Mouse (Mus musculus): ENCODE measurements around the gene Arhgap6. TPM values are rescaled to one million over a fixed set of nuclear protein-coding genes. Genes with fewer than 3 reads are reported as not detected.

Gene Arhgap6
- polyA plus RNA-seq, 1 experiment from 2014 or later: 5.0 TPM

GRCm38 (mm10) chrX:169081609-169082008 lies 286.7 kb downstream of the Arhgap6 start:
- Histone ChIP-seq H3K27me3 (ENCODE audit: control insufficient read depth, insufficient read depth, low read length) (no peaks in the 10 kb centered on the region), H3K9me3 (ENCODE audit: control insufficient read depth, low read length) (no peaks in the 10 kb centered on the region), H3K4me2 (ENCODE audit: low read depth, low read length) (no peak overlapping the region), H3K36me3 (ENCODE audit: control insufficient read depth, insufficient read depth, low read length) (no peaks in the 10 kb centered on the region), H3K9ac (replicated peaks; ENCODE audit: low read depth, low read length) (no peak overlapping the region), H3K4me1 (ENCODE audit: control insufficient read depth, insufficient read depth, low read length) (no peaks in the 10 kb centered on the region), H3K4me3 (ENCODE audit: low read depth, low read length) (no peak overlapping the region), H3K27ac (ENCODE audit: low read depth, low read length) (no peak overlapping the region)
- ATAC-seq (ENCODE audit: low read depth): no peak
- WGBS: 84% methylated on average over 3 of the region's 3 CpGs

- no peaks in the 10 kb centered on the region for H3K9me3 ChIP-seq (ENCODE audit: control insufficient read depth, low read length)
- WGBS: 11% methylated on average over 5 of the region's 5 CpGs
- H3K4me3 ChIP-seq (ENCODE audit: low read depth, low read length): no peak overlapping the region
- no peak overlapping the region for H3K9ac ChIP-seq (replicated peaks; ENCODE audit: low read depth, low read length)
- H3K27ac ChIP-seq (ENCODE audit: low read depth, low read length): no peak overlapping the region
- H3K4me1 ChIP-seq (ENCODE audit: control insufficient read depth, insufficient read depth, low read length): no peaks in the 10 kb centered on the region
- ATAC-seq (ENCODE audit: low read depth): no peak
- no peaks in the 10 kb centered on the region for H3K27me3 ChIP-seq (ENCODE audit: control insufficient read depth, insufficient read depth, low read length)
- no peak overlapping the region for H3K4me2 ChIP-seq (ENCODE audit: low read depth, low read length)
- no peaks in the 10 kb centered on the region for H3K36me3 ChIP-seq (ENCODE audit: control insufficient read depth, insufficient read depth, low read length)
These were observed 291.0 kb downstream of the Arhgap6 start for GRCm38 (mm10) chrX:169085871-169086270.

- 79% methylated on average over 2 of the region's 2 CpGs for WGBS
These were observed 294.3 kb downstream of the Arhgap6 start for GRCm38 (mm10) chrX:169089221-169089620.

GRCm38 (mm10) chrX:169094601-169095000 lies 299.7 kb downstream of the Arhgap6 start:
- 81% methylated on average over 2 of the region's 2 CpGs for WGBS
- no peak for ATAC-seq (ENCODE audit: low read depth)

More at GRCm38 (mm10) chrX:169089221-169089620, 294.3 kb downstream of the Arhgap6 start:
- H3K4me2 ChIP-seq (ENCODE audit: low read depth, low read length): no peak overlapping the region
- no peaks in the 10 kb centered on the region for H3K36me3 ChIP-seq (ENCODE audit: control insufficient read depth, insufficient read depth, low read length)
- no peak overlapping the region for H3K4me3 ChIP-seq (ENCODE audit: low read depth, low read length)
- no peak overlapping the region for H3K9ac ChIP-seq (replicated peaks; ENCODE audit: low read depth, low read length)
- H3K27ac ChIP-seq (ENCODE audit: low read depth, low read length): no peak overlapping the region
- H3K4me1 ChIP-seq (ENCODE audit: control insufficient read depth, insufficient read depth, low read length): no peaks in the 10 kb centered on the region
- ATAC-seq (ENCODE audit: low read depth): no peak
- H3K27me3 ChIP-seq (ENCODE audit: control insufficient read depth, insufficient read depth, low read length): no peaks in the 10 kb centered on the region
- H3K9me3 ChIP-seq (ENCODE audit: control insufficient read depth, low read length): no peaks in the 10 kb centered on the region

GRCm38 (mm10) chrX:169095584-169095983 lies 300.7 kb downstream of the Arhgap6 start:
- Histone ChIP-seq H3K9ac (replicated peaks; ENCODE audit: low read depth, low read length) (no peak overlapping the region), H3K36me3 (ENCODE audit: control insufficient read depth, insufficient read depth, low read length) (no peaks in the 10 kb centered on the region), H3K27me3 (ENCODE audit: control insufficient read depth, insufficient read depth, low read length) (no peaks in the 10 kb centered on the region), H3K4me1 (ENCODE audit: control insufficient read depth, insufficient read depth, low read length) (no peaks in the 10 kb centered on the region), H3K4me2 (ENCODE audit: low read depth, low read length) (no peak overlapping the region), H3K4me3 (ENCODE audit: low read depth, low read length) (no peak overlapping the region), H3K27ac (ENCODE audit: low read depth, low read length) (no peak overlapping the region), H3K9me3 (ENCODE audit: control insufficient read depth, low read length) (no peaks in the 10 kb centered on the region)
- ATAC-seq (ENCODE audit: low read depth): no peak

More at GRCm38 (mm10) chrX:169094601-169095000, 299.7 kb downstream of the Arhgap6 start:
- no peaks in the 10 kb centered on the region for H3K4me1 ChIP-seq (ENCODE audit: control insufficient read depth, insufficient read depth, low read length)
- H3K9ac ChIP-seq (replicated peaks; ENCODE audit: low read depth, low read length): no peak overlapping the region
- no peaks in the 10 kb centered on the region for H3K36me3 ChIP-seq (ENCODE audit: control insufficient read depth, insufficient read depth, low read length)
- H3K27ac ChIP-seq (ENCODE audit: low read depth, low read length): no peak overlapping the region
- no peaks in the 10 kb centered on the region for H3K9me3 ChIP-seq (ENCODE audit: control insufficient read depth, low read length)
- no peaks in the 10 kb centered on the region for H3K27me3 ChIP-seq (ENCODE audit: control insufficient read depth, insufficient read depth, low read length)
- H3K4me2 ChIP-seq (ENCODE audit: low read depth, low read length): no peak overlapping the region
- no peak overlapping the region for H3K4me3 ChIP-seq (ENCODE audit: low read depth, low read length)

- H3K9ac ChIP-seq (replicated peaks; ENCODE audit: low read depth, low read length): no peak overlapping the region
- H3K9me3 ChIP-seq (ENCODE audit: control insufficient read depth, low read length): no peaks in the 10 kb centered on the region
- H3K27me3 ChIP-seq (ENCODE audit: control insufficient read depth, insufficient read depth, low read length): no peaks in the 10 kb centered on the region
- no peaks in the 10 kb centered on the region for H3K36me3 ChIP-seq (ENCODE audit: control insufficient read depth, insufficient read depth, low read length)
- no peaks in the 10 kb centered on the region for H3K4me1 ChIP-seq (ENCODE audit: control insufficient read depth, insufficient read depth, low read length)
- no peak for ATAC-seq (ENCODE audit: low read depth)
- H3K4me2 ChIP-seq (ENCODE audit: low read depth, low read length): no peak overlapping the region
- WGBS: 81% methylated on average over 1 of the region's 1 CpGs
- H3K27ac ChIP-seq (ENCODE audit: low read depth, low read length): no peak overlapping the region
- H3K4me3 ChIP-seq (ENCODE audit: low read depth, low read length): no peak overlapping the region
These were observed 307.8 kb downstream of the Arhgap6 start for GRCm38 (mm10) chrX:169102665-169103064.

- Histone ChIP-seq H3K36me3 (ENCODE audit: control insufficient read depth, insufficient read depth, low read length) (no peaks in the 10 kb centered on the region), H3K4me1 (ENCODE audit: control insufficient read depth, insufficient read depth, low read length) (no peaks in the 10 kb centered on the region), H3K27ac (ENCODE audit: low read depth, low read length) (no peak overlapping the region), H3K9ac (replicated peaks; ENCODE audit: low read depth, low read length) (no peak overlapping the region), H3K4me3 (ENCODE audit: low read depth, low read length) (no peak overlapping the region), H3K4me2 (ENCODE audit: low read depth, low read length) (no peak overlapping the region), H3K27me3 (ENCODE audit: control insufficient read depth, insufficient read depth, low read length) (no peaks in the 10 kb centered on the region), H3K9me3 (ENCODE audit: control insufficient read depth, low read length) (no peaks in the 10 kb centered on the region)
- 64% methylated on average over 4 of the region's 4 CpGs for whole genome bisulfite sequencing
- ATAC-seq (ENCODE audit: low read depth): no peak
These were observed 311.2 kb downstream of the Arhgap6 start for GRCm38 (mm10) chrX:169106048-169106622.

GRCm38 (mm10) chrX:169107372-169107771 lies 312.5 kb downstream of the Arhgap6 start:
- no peaks in the 10 kb centered on the region for H3K36me3 ChIP-seq (ENCODE audit: control insufficient read depth, insufficient read depth, low read length)
- WGBS: 86% methylated on average over 2 of the region's 2 CpGs
- no peak overlapping the region for H3K4me2 ChIP-seq (ENCODE audit: low read depth, low read length)
- no peak overlapping the region for H3K4me3 ChIP-seq (ENCODE audit: low read depth, low read length)
- no peak overlapping the region for H3K9ac ChIP-seq (replicated peaks; ENCODE audit: low read depth, low read length)
- H3K4me1 ChIP-seq (ENCODE audit: control insufficient read depth, insufficient read depth, low read length): no peaks in the 10 kb centered on the region
- no peaks in the 10 kb centered on the region for H3K9me3 ChIP-seq (ENCODE audit: control insufficient read depth, low read length)
- H3K27ac ChIP-seq (ENCODE audit: low read depth, low read length): no peak overlapping the region
- H3K27me3 ChIP-seq (ENCODE audit: control insufficient read depth, insufficient read depth, low read length): no peaks in the 10 kb centered on the region
- no peak for ATAC-seq (ENCODE audit: low read depth)

- ATAC-seq (ENCODE audit: low read depth): no peak
- no peak overlapping the region for H3K4me3 ChIP-seq (ENCODE audit: low read depth, low read length)
- H3K27ac ChIP-seq (ENCODE audit: low read depth, low read length): no peak overlapping the region
- no peak overlapping the region for H3K9ac ChIP-seq (replicated peaks; ENCODE audit: low read depth, low read length)
- H3K27me3 ChIP-seq (ENCODE audit: control insufficient read depth, insufficient read depth, low read length): no peaks in the 10 kb centered on the region
- no peak overlapping the region for H3K4me2 ChIP-seq (ENCODE audit: low read depth, low read length)
- H3K36me3 ChIP-seq (ENCODE audit: control insufficient read depth, insufficient read depth, low read length): no peaks in the 10 kb centered on the region
- WGBS: 95% methylated on average over 3 of the region's 3 CpGs
- H3K4me1 ChIP-seq (ENCODE audit: control insufficient read depth, insufficient read depth, low read length): no peaks in the 10 kb centered on the region
- H3K9me3 ChIP-seq (ENCODE audit: control insufficient read depth, low read length): no peaks in the 10 kb centered on the region
These were observed 315.1 kb downstream of the Arhgap6 start for GRCm38 (mm10) chrX:169110031-169110430.
